Mouse (Mus musculus) mature B cell (primary cell): Measurements from ENCODE around the gene Snapc1.

Experiments used
- in situ Hi-C: fragments of 300-500 bp; cut with MboI; formaldehyde crosslinking; loops from 2 replicates; pipeline ENCODE4 v1.14.3; 2019

Gene Snapc1

GRCm38 (mm10) chr12:73989594-73989993 is 25.3 kb downstream of the Snapc1 start:
- in situ Hi-C loops, result no loop called here

DNA sequence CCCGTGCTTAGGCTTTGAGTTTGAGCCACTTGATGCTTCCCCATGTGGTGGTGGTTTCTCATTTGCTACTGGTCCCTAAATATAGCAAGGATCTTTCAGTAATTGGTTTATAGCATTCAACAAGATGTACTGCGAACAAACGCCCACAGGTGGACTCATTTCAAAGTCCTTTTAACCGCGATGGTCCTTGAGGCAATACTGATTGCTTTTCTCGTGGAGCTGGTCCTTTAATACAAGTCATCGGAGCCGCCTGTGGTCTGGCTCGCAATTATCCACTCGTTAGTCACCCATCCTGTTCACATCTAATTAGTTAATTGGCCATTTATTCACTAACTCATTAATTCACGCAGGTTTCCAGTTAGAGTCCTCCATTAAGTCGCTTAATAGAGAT is 32.6 kb downstream of the Snapc1 start:
- in situ Hi-C loops, result no loop called here

DNA sequence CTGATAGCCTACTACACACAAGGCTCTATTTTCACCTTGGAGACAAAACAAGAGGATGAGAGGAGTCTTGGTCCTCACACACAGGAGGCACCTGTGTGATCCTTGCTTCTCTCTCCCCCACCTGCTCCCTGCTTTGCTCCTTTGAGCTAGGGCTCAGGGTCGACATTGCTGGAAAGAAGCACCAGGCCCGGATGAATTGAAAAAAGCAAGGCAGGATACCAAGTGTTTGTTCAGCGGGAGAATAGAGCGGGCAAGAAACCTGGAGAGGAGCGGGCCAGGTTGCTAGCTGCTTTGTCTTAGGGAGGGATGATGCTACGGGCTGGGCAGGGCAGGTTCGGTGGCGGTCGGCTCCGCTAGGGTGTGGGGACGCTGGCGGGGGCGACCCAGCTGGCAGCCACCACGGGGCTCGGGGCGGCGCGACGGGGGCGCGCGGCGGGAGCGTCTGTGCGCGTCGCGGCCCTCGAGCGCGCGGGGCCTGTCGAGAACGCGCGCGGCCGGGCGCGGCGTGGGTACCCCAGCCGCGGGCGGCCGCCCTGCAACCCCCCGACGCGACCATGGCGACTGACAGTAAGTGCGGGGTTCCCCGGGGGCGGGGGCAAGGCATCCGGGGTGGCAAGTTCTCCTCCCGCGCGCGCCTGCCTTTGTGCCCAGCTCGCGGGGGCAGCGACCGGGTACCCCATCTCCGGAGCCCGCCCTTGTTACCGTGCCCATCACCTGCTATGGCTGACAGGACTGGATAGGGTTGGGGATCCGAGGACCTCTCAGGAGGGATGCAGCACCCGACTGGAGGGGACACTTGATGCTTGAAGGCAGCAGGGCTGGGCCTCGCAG is 33.2 kb downstream of the Snapc1 start, which contains the start of gene Syt16:
TSS of gene Syt16 (plus strand) at position 365 of the 831 bp plus-strand sequence.
- in situ Hi-C loops, result no loop called here

DNA sequence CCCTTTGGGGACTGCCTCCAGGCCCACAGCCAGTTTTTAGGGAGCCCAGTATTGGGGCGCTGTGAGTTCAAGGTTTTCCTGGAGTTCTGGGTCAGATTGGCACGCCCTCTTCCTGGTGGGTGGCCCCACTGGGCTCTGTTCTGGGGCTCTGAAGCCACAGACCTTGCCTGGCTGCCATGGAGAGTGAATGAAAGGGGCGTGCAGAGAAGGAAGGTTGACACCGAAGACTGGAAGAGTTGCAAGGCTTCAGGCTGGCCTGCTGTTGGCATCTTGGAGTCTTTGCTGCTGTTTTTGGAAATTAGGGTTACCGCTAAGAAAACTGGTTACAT is 33.8 kb downstream of the Snapc1 start:
- in situ Hi-C loops, result no loop called here

GRCm38 (mm10) chr12:74002449-74002848 is 38.2 kb downstream of the Snapc1 start:
- in situ Hi-C loops, result loop anchor here (10.0 kb wide), 1 partner anchor 298 kb away; no protein-coding TSS in a partner anchor

- in situ Hi-C loops, result loop anchor here (10.0 kb wide), 1 partner anchor 305 kb away; no protein-coding TSS in a partner anchor
Observed at GRCm38 (mm10) chr12:74009448-74009911, 45.2 kb downstream of the Snapc1 start.

GRCm38 (mm10) chr12:74013739-74014138 is 49.5 kb downstream of the Snapc1 start:
- in situ Hi-C loops, result no loop called here

GRCm38 (mm10) chr12:74014739-74015270 is 50.5 kb downstream of the Snapc1 start:
- in situ Hi-C loops, result no loop called here

- in situ Hi-C loops, result no loop called here
Observed at GRCm38 (mm10) chr12:74015491-74015890, 51.2 kb downstream of the Snapc1 start.

- in situ Hi-C loops, result no loop called here
Observed at GRCm38 (mm10) chr12:74023260-74023659, 59.0 kb downstream of the Snapc1 start.

GRCm38 (mm10) chr12:74024912-74025311 is 60.6 kb downstream of the Snapc1 start:
- in situ Hi-C loops, result no loop called here
